Mouse (Mus musculus) bone marrow macrophage, adult 2 months (primary cell): ENCODE data around the gene Rapgef1.

ENCODE experiments used
- CTCF ChIP-seq: IDR thresholded peaks from 2 replicates; pipeline ENCODE4 v1.5.1; 2012; ENCODE audit warnings: low read depth, mild to moderate bottlenecking, low read length, moderate library complexity
- POLR2A ChIP-seq: IDR thresholded peaks from 2 replicates; pipeline ENCODE4 v1.6.1; 2012; ENCODE audit warnings: mild to moderate bottlenecking, low read depth, low read length, borderline replicate concordance

- TF ChIP-seq CTCF (no peak), POLR2A (no peak)
Measured at GRCm38 (mm10) chr2:29747188-29747782, 127.8 kb downstream of the Rapgef1 start.
